21 mouse cellular contexts compared by ENCODE assay signal in genomic region chr1:132234757-132235273, GRCm38 (mm10). TPM values are rescaled to one million over a fixed set of nuclear protein-coding genes. Genes with fewer than 3 reads are reported as not detected.
"Had no signal": no experiment of that assay in that cellular context is flagged by ENCODE, and none has a peak within 500 bp of the region (broad histone marks: within the 10 kb centered on the region; RNA-seq: fewer than 3 reads in every experiment).

No protein-coding gene starts in this region.

- H3K4me2 ChIP-seq: limb, embryonic 12.5 days; limb, embryonic 15.5 days; liver, embryonic 11.5 days; liver, embryonic 15.5 days; midbrain, embryonic 11.5 days; neural tube, embryonic 13.5 days; stomach, embryonic 15.5 days had no signal

- H3K9ac ChIP-seq: limb, embryonic 12.5 days; limb, embryonic 15.5 days; liver, embryonic 15.5 days; neural tube, embryonic 13.5 days; stomach, embryonic 15.5 days had no signal

- H3K4me3 ChIP-seq: limb, embryonic 12.5 days; limb, embryonic 15.5 days; liver, embryonic 15.5 days; myocyte; neural tube, embryonic 13.5 days; stomach, embryonic 15.5 days had no signal

- DNase-seq: kidney, postnatal 10 days; left cerebral cortex, postnatal 4 days; lung, adult 2 months; lung, postnatal 14 days; lung, postnatal 4 days; midbrain, embryonic 14.5 days; right cerebral cortex, postnatal 25 days; spleen, adult 18-20 months; thymus, postnatal 25 days had no signal

- H3K9me3 ChIP-seq: limb, embryonic 12.5 days; limb, embryonic 15.5 days; liver, embryonic 15.5 days; neural tube, embryonic 13.5 days; stomach, embryonic 15.5 days had no signal

- H3K27me3 ChIP-seq: stomach, embryonic 15.5 days had no signal

- H3K27ac ChIP-seq: limb, embryonic 12.5 days; limb, embryonic 15.5 days; liver, embryonic 15.5 days; neural tube, embryonic 13.5 days; stomach, embryonic 15.5 days had no signal

- H3K4me1 ChIP-seq: limb, embryonic 15.5 days; liver, embryonic 15.5 days; stomach, embryonic 15.5 days had no signal

- H3K36me3 ChIP-seq: limb, embryonic 12.5 days; limb, embryonic 15.5 days; liver, embryonic 15.5 days; stomach, embryonic 15.5 days had no signal

- ATAC-seq: intestine, postnatal 0 days had no signal

RNA-seq across cellular contexts. Expression of gene Gm10188, which starts 5.2 kb away (rescaled TPM):
- polyA plus RNA-seq: intestine, embryonic 14.5 days; intestine, postnatal 0 days; limb, embryonic 12.5 days; limb, embryonic 15.5 days; liver, embryonic 11.5 days; liver, embryonic 15.5 days; lung, adult 2 months; lung, embryonic 16.5 days; myocyte; neural tube, embryonic 13.5 days; stomach, embryonic 15.5 days; thymus, postnatal 0 days had no signal

RNA-seq across cellular contexts. Expression of gene AC124108.1, which starts 43.6 kb away (rescaled TPM):
- polyA plus RNA-seq: intestine, postnatal 0 days; liver, embryonic 15.5 days; lung, adult 2 months; thymus, postnatal 0 days had no signal

RNA-seq across cellular contexts. Expression of gene Lemd1, which starts 43.6 kb away (rescaled TPM):
- polyA plus RNA-seq: liver, embryonic 15.5 days; lung, adult 2 months had no signal
